Mouse (Mus musculus) E14TG2a.4 (cell line): Measurements from ENCODE around the gene Kirrel.

Experiments used
- CTCF ChIP-seq: conservative IDR thresholded peaks from 2 replicates; pipeline ENCODE4 v1.5.1; 2014; ENCODE audit warnings: low read length
- NANOG ChIP-seq: IDR thresholded peaks from 2 replicates; pipeline ENCODE4 v1.6.1; 2014; ENCODE audit warnings: borderline replicate concordance, low read length, mixed read lengths
- POU5F1 ChIP-seq: IDR thresholded peaks from 2 replicates; pipeline ENCODE4 v1.6.1; 2014; ENCODE audit warnings: low read length, borderline replicate concordance

GRCm38 (mm10) chr3:87123795-87124194 is 50.8 kb downstream of the Kirrel start:
- TF ChIP-seq CTCF: no peak
- no peak for TF ChIP-seq POU5F1
- TF ChIP-seq NANOG: no peak
